Mouse (Mus musculus) liver, postnatal 0 days (tissue): ENCODE measurements around the gene Serpinf2.

Experiments used
- CTCF ChIP-seq: sonication (generic); IDR thresholded peaks from 2 replicates; pipeline ENCODE4 v1.5.1; 2016; ENCODE audit warnings: antibody characterized with exemption, low read depth
- EP300 ChIP-seq: IDR thresholded peaks from 2 replicates; pipeline ENCODE4 v1.6.1; 2016; ENCODE audit warnings: antibody characterized with exemption, low read depth, mild to moderate bottlenecking

DNA sequence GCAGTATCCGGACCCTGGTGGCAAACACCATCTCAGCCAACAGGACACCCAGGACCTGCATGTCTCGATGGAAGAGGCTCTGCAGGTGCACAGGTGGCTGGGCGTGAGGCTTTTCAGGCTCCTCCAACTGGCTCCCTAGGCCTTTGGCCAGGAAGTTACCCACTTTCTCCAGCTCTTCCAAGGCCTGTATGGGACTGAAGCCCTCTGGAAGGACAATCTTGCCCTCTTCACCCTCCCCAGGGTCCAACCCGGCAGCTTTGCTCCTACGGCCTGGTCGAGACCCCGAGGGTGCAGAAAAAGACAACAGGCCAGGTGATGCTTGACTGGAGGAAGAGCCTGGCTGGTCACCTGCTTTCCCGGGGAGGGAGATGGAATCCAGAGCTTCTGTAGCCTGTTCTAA is 12.7 kb upstream of the Serpinf2 start:
- TF ChIP-seq CTCF (no peak), EP300 (no peak)
